Mouse (Mus musculus) hindbrain, embryonic 13.5 days (tissue): ENCODE measurements around the gene Dpp6. TPM values are rescaled to one million over a fixed set of nuclear protein-coding genes. Genes with fewer than 3 reads are reported as not detected.
A peak's percentile ranks its signal among the peaks of the same experiment; 100 is the strongest.

ENCODE experiments used
- ATAC-seq: fragments of 200-750 bp; cut with Nextera tagmentation; 2 replicates; pipeline ENCODE4 v1.8.0; 2017; ENCODE audit warnings: moderate TSS enrichment; ENCODE audit not compliant: low FRiP score
- H3K27ac ChIP-seq: fragments of 300-500 bp; sonication (generic); 2 replicates; pipeline ENCODE4 v1.5.1; 2015; ENCODE audit warnings: inconsistent platforms, mild to moderate bottlenecking, moderate library complexity
- H3K27me3 ChIP-seq: fragments of 300-500 bp; sonication (generic); 2 replicates; pipeline ENCODE4 v1.6.1; 2015; ENCODE audit warnings: mild to moderate bottlenecking, inconsistent platforms
- H3K36me3 ChIP-seq: fragments of 300-500 bp; sonication (generic); 2 replicates; pipeline ENCODE4 v1.6.1; 2015; ENCODE audit warnings: mild to moderate bottlenecking, inconsistent platforms
- H3K4me1 ChIP-seq: fragments of 300-500 bp; sonication (generic); replicated peaks from 2 replicates; pipeline ENCODE4 v1.6.1; 2015; ENCODE audit warnings: inconsistent platforms
- H3K4me2 ChIP-seq: fragments of 300-500 bp; sonication (generic); 2 replicates; pipeline ENCODE4 v1.6.1; 2015; ENCODE audit warnings: inconsistent platforms, mild to moderate bottlenecking, moderate library complexity
- H3K4me3 ChIP-seq: fragments of 300-500 bp; sonication (generic); 2 replicates; pipeline ENCODE4 v1.5.1; 2015; ENCODE audit warnings: mild to moderate bottlenecking, inconsistent platforms
- H3K9ac ChIP-seq: fragments of 300-500 bp; sonication (generic); 2 replicates; pipeline ENCODE4 v1.6.1; 2015; ENCODE audit warnings: mild to moderate bottlenecking, inconsistent platforms
- H3K9me3 ChIP-seq: fragments of 300-500 bp; sonication (generic); 2 replicates; pipeline ENCODE4 v1.6.1; 2016; ENCODE audit warnings: inconsistent platforms
- WGBS: fragments of 180-500 bp; shearing (Covaris S2); methylation state at CpG from one replicate; pipeline ENCODE4 v1.1.7; 2015; 5-methylcytosine and 5-hydroxymethylcytosine counted together
- polyA plus RNA-seq: library from polyadenylated mRNA; unstranded; fragments of >200 nt; fragmentation: Nextera tagmentation; extraction: Ambion mirVana; gene quantifications from 2 replicates; pipeline ENCODE4 v1.2.1, GENCODE M21; 2015

The Dpp6 gene
- polyA plus RNA-seq, 1 experiment from 2014 or later = 55.2 TPM

DNA sequence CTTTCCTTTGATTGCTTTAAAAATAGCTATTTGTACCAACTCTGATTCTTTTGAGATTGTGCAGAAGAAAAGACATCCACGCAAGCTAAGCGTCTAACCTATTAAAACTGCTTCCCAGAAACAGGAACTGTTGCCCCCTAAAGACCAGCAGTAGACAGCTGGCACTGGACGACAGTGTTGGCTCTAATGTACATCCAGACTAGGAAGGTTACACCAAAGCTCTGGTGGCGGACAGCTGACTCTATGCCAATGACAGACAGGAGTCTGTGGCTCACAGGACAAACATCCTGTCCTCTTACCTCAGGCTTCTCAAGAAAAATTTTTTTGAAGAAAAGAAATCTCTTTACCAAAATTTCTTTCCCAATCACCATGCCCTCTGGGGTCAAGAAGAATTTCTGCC is 502.7 kb downstream of the Dpp6 start:
- H3K4me3 ChIP-seq = no peak overlapping the region
- ATAC-seq = no peak
- H3K4me1 ChIP-seq = peaks cover 10% of the 10 kb centered on the region
- no peaks in the 10 kb centered on the region for H3K27me3 ChIP-seq
- H3K36me3 ChIP-seq = no peaks in the 10 kb centered on the region
- no peak overlapping the region for H3K9ac ChIP-seq
- H3K27ac ChIP-seq = no peak overlapping the region
- no peaks in the 10 kb centered on the region for H3K9me3 ChIP-seq
- 88% methylated on average over 4 of the region's 4 CpGs for WGBS
- no peak overlapping the region for H3K4me2 ChIP-seq

DNA sequence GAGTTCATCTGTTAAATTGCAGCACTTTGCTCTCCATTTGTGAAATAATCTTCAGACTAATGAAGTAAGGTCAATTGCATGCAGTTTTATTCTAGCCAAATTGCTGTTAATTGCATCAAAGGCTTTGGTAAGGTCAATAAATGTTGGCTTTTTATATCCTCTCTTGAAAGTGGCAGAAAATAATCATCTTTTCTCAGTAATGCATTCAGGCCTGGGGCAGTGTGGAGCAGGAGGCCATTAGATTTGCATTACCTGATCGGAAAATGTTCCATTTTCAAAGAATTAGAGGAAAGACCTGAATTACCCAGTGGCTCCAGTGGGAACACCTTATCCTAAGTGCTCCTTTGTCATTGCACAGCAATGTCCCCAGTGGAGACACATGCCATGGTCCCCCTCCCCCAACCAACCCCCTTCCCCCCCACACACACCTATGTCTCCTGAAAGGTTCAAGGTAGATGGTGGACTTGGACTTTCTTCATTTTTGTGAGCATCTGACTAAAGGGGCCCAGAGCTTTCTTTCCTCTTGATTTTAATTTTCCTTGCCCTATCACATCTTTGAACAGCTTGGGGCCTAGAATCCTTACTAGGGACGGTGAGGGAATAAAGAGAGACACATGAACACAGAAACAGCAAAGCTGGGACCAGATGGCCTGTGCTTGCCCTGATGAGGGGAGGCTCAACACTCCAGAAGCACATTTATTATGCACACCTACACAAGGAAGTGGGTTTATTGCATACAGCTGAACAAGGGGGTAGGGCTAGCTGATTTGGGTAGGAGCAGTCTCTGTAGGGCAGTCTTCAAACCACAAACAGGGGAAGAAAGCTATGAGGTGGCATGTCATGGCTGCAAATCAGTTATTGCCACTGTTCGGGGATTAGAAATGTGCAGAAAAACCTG is 506.1 kb downstream of the Dpp6 start:
- Histone ChIP-seq H3K4me1 (peaks cover 10% of the 10 kb centered on the region), H3K36me3 (no peaks in the 10 kb centered on the region), H3K4me3 (no peak overlapping the region), H3K4me2 (no peak overlapping the region), H3K9me3 (no peaks in the 10 kb centered on the region), H3K27me3 (no peaks in the 10 kb centered on the region), H3K27ac (peak overlapping the region; percentile 69), H3K9ac (no peak overlapping the region)
- 74% methylated on average over 3 of the region's 3 CpGs for WGBS
- ATAC-seq = peak; percentile 28; the same call in 1 of the 2 replicates

DNA sequence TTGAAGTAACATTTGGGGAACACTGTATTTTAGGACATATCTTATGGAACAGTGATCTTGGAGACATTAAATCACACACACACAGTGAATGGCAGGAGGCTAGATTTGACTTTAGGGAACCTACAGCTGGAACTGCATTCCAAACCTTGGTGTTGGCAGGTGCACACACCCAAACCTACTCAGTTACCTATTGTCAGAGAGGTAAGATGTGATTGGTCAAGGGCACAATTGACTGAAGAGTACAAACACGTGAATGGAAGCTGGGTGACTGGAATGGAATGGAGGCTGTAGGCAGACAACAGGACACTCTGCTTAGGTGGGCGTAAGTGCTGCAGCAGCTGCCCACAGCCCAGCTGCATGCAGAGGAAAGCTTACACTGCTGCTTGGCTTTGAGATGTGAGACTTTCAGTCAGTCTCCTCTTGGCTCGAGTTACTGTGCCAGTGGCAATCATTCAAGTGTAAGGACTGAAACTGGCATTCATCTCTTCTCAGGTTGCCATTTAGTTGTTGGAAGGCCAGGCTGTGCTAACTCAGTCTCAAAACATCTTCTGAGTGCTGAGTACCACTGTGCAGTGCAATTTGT is 507.4 kb downstream of the Dpp6 start:
- Histone ChIP-seq H3K27ac (no peak overlapping the region), H3K27me3 (no peaks in the 10 kb centered on the region), H3K4me2 (no peak overlapping the region), H3K9me3 (no peaks in the 10 kb centered on the region), H3K4me1 (peaks cover 10% of the 10 kb centered on the region), H3K36me3 (no peaks in the 10 kb centered on the region), H3K4me3 (no peak overlapping the region), H3K9ac (no peak overlapping the region)
- 63% methylated on average over 3 of the region's 3 CpGs for WGBS
- ATAC-seq = no peak

DNA sequence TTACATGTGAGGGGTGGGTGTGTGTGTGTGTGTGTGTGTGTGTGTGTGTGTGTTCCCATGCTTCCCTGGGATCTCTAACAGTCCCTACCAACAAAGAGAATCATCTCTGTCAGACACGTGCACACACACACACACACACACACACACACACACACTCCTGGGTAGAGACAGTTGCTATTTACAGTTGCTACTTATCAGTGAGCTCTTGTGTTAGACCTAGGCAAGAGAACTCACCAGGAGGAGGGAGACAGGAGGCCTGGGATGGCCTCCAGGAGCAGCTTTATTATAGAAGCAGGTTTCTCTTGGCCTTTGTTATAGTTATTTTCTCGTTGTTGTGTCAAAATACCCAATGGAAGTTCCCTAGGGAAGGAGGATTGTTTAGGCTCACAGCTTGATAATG is 519.7 kb downstream of the Dpp6 start:
- no peaks in the 10 kb centered on the region for H3K27me3 ChIP-seq
- WGBS = 68% methylated on average over 2 of the region's 2 CpGs
- no peak overlapping the region for H3K4me3 ChIP-seq
- no peak overlapping the region for H3K4me2 ChIP-seq
- H3K9me3 ChIP-seq = no peaks in the 10 kb centered on the region
- H3K4me1 ChIP-seq = peaks cover 18% of the 10 kb centered on the region
- no peak for ATAC-seq
- H3K27ac ChIP-seq = no peak overlapping the region
- no peak overlapping the region for H3K9ac ChIP-seq
- no peaks in the 10 kb centered on the region for H3K36me3 ChIP-seq

GRCm38 (mm10) chr5:27339196-27340030 is 522.4 kb downstream of the Dpp6 start:
- no peak overlapping the region for H3K9ac ChIP-seq
- H3K27ac ChIP-seq = peak overlapping the region; percentile 19; the same call in 1 of the 2 replicates
- no peaks in the 10 kb centered on the region for H3K9me3 ChIP-seq
- H3K4me2 ChIP-seq = no peak overlapping the region
- ATAC-seq = no peak
- no peaks in the 10 kb centered on the region for H3K36me3 ChIP-seq
- H3K27me3 ChIP-seq = no peaks in the 10 kb centered on the region
- peaks cover 12% of the 10 kb centered on the region for H3K4me1 ChIP-seq
- H3K4me3 ChIP-seq = no peak overlapping the region
- WGBS = 80% methylated on average over 5 of the region's 5 CpGs

DNA sequence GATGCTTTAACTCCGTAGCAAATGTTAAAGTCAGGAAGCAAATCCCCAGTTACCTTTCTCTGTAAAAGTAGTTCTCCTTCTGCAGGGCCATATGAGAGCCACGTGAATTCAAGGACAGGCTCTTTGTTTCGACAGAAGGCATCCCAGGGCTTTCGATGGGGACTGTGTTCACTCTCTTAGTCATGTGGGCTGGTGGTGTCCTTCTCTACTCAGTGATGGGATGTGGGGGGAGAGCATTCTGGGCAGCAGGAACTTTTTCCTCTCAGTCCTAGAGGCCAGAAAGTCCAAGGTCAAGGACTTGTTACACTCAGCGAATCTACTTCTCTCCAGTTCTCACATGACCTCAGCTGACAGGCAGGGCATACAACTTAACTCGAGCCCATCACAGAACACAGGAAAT is 525.3 kb downstream of the Dpp6 start:
- H3K27me3 ChIP-seq = no peaks in the 10 kb centered on the region
- H3K4me2 ChIP-seq = no peak overlapping the region
- WGBS = 77% methylated on average over 6 of the region's 6 CpGs
- H3K9ac ChIP-seq = no peak overlapping the region
- H3K4me3 ChIP-seq = no peak overlapping the region
- no peaks in the 10 kb centered on the region for H3K9me3 ChIP-seq
- ATAC-seq = no peak
- H3K27ac ChIP-seq = no peak overlapping the region
- H3K36me3 ChIP-seq = no peaks in the 10 kb centered on the region
- H3K4me1 ChIP-seq = peaks cover 10% of the 10 kb centered on the region

- Histone ChIP-seq H3K9me3 (no peaks in the 10 kb centered on the region), H3K4me1 (peaks cover 22% of the 10 kb centered on the region), H3K4me2 (no peak overlapping the region), H3K4me3 (no peak overlapping the region), H3K27me3 (no peaks in the 10 kb centered on the region), H3K27ac (no peak overlapping the region), H3K36me3 (no peaks in the 10 kb centered on the region), H3K9ac (no peak overlapping the region)
- WGBS = 92% methylated on average over 1 of the region's 1 CpGs
- ATAC-seq = no peak
Observed at GRCm38 (mm10) chr5:27343626-27344025, 526.6 kb downstream of the Dpp6 start.

DNA sequence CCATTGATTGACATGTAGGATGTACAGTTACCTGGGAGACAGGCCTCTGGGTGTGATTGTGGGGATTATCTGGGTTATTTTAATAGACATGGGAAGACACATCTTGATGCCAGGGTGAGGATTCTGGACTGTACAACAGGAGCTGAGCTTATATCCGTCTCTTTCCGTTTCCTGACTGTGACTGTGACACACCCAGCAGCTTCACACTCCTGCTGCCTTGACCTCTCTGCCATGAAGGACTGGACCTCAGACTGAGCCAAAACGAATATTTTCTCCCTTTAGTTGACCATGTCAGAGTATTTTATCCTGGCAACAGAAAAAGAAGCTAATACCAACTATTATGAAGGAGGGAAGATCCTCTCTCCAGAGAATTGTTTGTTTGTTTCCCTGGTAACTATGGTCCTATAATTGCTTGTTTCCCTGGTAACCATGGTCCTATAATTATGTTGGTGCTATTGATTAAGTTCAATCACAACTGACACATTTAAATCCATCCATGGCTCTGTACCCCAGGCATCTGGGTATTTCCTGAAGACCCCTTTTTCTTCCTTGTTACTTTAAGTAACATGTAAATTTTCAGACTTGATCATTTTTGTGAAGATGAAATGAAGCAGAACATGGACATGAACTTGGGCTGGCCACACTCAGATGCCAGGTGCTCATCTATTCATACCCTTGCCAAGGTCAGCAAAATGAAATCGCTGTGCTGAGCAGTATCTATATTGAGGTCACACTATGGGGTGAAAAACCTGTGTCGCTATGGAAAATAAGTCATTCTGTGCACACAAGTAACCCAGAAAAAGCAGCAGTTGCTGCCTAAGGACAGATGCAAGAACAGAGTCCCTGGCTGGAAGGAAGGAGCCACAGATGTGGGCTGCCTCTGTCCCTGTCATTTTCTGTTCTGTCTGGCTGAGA is 531.4 kb downstream of the Dpp6 start:
- H3K9ac ChIP-seq = no peak overlapping the region
- 48% methylated on average over 5 of the region's 5 CpGs for WGBS
- no peak for ATAC-seq
- no peak overlapping the region for H3K4me2 ChIP-seq
- H3K27ac ChIP-seq = peak overlapping the region; percentile 55; the same call in 1 of the 2 replicates
- no peaks in the 10 kb centered on the region for H3K36me3 ChIP-seq
- H3K4me1 ChIP-seq = peaks cover 25% of the 10 kb centered on the region
- no peaks in the 10 kb centered on the region for H3K9me3 ChIP-seq
- no peaks in the 10 kb centered on the region for H3K27me3 ChIP-seq
- no peak overlapping the region for H3K4me3 ChIP-seq

GRCm38 (mm10) chr5:27357630-27358029 is 540.6 kb downstream of the Dpp6 start:
- ATAC-seq = no peak
- Histone ChIP-seq H3K9ac (no peak overlapping the region), H3K4me3 (no peak overlapping the region), H3K27ac (no peak overlapping the region), H3K4me1 (no peaks in the 10 kb centered on the region), H3K9me3 (no peaks in the 10 kb centered on the region), H3K4me2 (no peak overlapping the region), H3K36me3 (no peaks in the 10 kb centered on the region), H3K27me3 (no peaks in the 10 kb centered on the region)
- 67% methylated on average over 3 of the region's 3 CpGs for WGBS

DNA sequence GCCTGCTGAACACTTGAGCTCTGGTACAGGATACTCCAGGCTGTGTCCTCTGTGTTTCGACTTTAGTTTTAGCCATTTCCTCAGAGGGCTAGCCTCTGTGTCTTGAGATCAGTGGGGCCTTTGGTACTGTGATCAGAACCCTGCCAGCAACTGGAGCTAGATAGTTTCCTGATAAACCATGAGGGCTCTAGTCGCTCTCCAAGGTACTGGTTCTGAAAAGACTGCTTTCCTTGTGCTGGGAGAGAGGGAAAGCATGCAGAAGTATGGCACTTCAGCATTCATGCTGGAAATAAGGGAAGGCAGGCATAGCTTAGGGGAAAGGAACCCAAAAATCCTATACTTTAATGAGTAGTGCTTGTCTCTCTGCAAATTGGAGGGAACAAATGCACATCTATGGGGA is 548.9 kb downstream of the Dpp6 start:
- Histone ChIP-seq H3K36me3 (no peaks in the 10 kb centered on the region), H3K27me3 (no peaks in the 10 kb centered on the region), H3K4me3 (no peak overlapping the region), H3K9ac (no peak overlapping the region), H3K4me2 (no peak overlapping the region), H3K27ac (no peak overlapping the region), H3K4me1 (no peaks in the 10 kb centered on the region), H3K9me3 (no peaks in the 10 kb centered on the region)
- ATAC-seq = no peak
- WGBS = 72% methylated on average over 2 of the region's 2 CpGs

- Histone ChIP-seq H3K36me3 (no peaks in the 10 kb centered on the region), H3K27me3 (no peaks in the 10 kb centered on the region), H3K4me3 (no peak overlapping the region), H3K4me2 (no peak overlapping the region), H3K9me3 (no peaks in the 10 kb centered on the region), H3K27ac (no peak overlapping the region), H3K9ac (no peak overlapping the region), H3K4me1 (no peaks in the 10 kb centered on the region)
- 86% methylated on average over 3 of the region's 3 CpGs for WGBS
- ATAC-seq = no peak
Observed at GRCm38 (mm10) chr5:27370814-27371213, 553.8 kb downstream of the Dpp6 start.
